Mouse (Mus musculus) limb, embryonic 14.5 days (tissue): Measurements from ENCODE around the gene Akap8. TPM values are rescaled to one million over a fixed set of nuclear protein-coding genes. Genes with fewer than 3 reads are reported as not detected.

Experiments used
- ATAC-seq: fragments of 200-750 bp; cut with Nextera tagmentation; 2 replicates; pipeline ENCODE4 v1.8.0; 2017; ENCODE audit warnings: low read depth, moderate number of reproducible peaks, moderate TSS enrichment; ENCODE audit not compliant: low FRiP score
- DNase-seq: peaks from one replicate; pipeline ENCODE4 v3.0.0-alpha.2; 2015; ENCODE audit warnings: low spot score
- H3K27ac ChIP-seq: fragments of 300-500 bp; sonication (generic); replicated peaks from 2 replicates; pipeline ENCODE4 v1.5.1; 2014; ENCODE audit warnings: low read depth, mild to moderate bottlenecking, low read length, moderate library complexity, mixed read lengths
- H3K27me3 ChIP-seq: fragments of 300-500 bp; sonication (generic); 2 replicates; pipeline ENCODE4 v1.6.1; 2014; ENCODE audit warnings: low read length, mixed read lengths; ENCODE audit not compliant: control insufficient read depth, insufficient read depth
- H3K36me3 ChIP-seq: fragments of 300-500 bp; sonication (generic); 2 replicates; pipeline ENCODE4 v1.6.1; 2014; ENCODE audit warnings: mild to moderate bottlenecking, low read length, moderate library complexity, mixed read lengths; ENCODE audit not compliant: control insufficient read depth, insufficient read depth
- H3K4me1 ChIP-seq: fragments of 300-500 bp; sonication (generic); 2 replicates; pipeline ENCODE4 v1.6.1; 2014; ENCODE audit warnings: antibody characterized with exemption, low read length, mixed read lengths; ENCODE audit not compliant: control insufficient read depth, insufficient read depth
- H3K4me2 ChIP-seq: fragments of 300-500 bp; sonication (generic); replicated peaks from 2 replicates; pipeline ENCODE4 v1.6.1; 2014; ENCODE audit warnings: low read depth, mild to moderate bottlenecking, low read length, moderate library complexity; ENCODE audit not compliant: severe bottlenecking
- H3K4me3 ChIP-seq: fragments of 300-500 bp; sonication (generic); replicated peaks from 2 replicates; pipeline ENCODE4 v1.5.1; 2014; ENCODE audit warnings: low read length
- H3K9ac ChIP-seq: fragments of 300-500 bp; sonication (generic); 2 replicates; pipeline ENCODE4 v1.6.1; 2014; ENCODE audit warnings: mild to moderate bottlenecking, low read depth, low read length, moderate library complexity; ENCODE audit not compliant: severe bottlenecking
- H3K9me3 ChIP-seq: fragments of 300-500 bp; sonication (generic); 2 replicates; pipeline ENCODE4 v1.6.1; 2016; ENCODE audit warnings: low read length; ENCODE audit not compliant: control insufficient read depth
- POLR2A ChIP-seq: fragments of 200-500 bp; IDR thresholded peaks from 2 replicates; pipeline ENCODE4 v1.8.0; 2012; ENCODE audit warnings: inconsistent platforms, mild to moderate bottlenecking, moderate library complexity, borderline replicate concordance; ENCODE audit not compliant: insufficient read depth, insufficient read length; ENCODE audit errors: extremely low read depth
- WGBS: fragments of 180-500 bp; shearing (Covaris S2); extraction: QIAGEN DNeasy Blood & Tissue Kit; methylation state at CpG from one replicate; pipeline ENCODE4 v1.1.7; 2014; 5-methylcytosine and 5-hydroxymethylcytosine counted together
- polyA plus RNA-seq, 2 experiments: library from polyadenylated mRNA; depleted of rRNA in 1 of 2; stranded (reverse) in 1 of 2; unstranded in 1 of 2; fragments of >200 nt; fragmentation: Nextera tagmentation in 1 of 2; extraction: Ambion mirVana in 1 of 2; gene quantifications; 2 replicates each; pipeline versions ENCODE4 v1.2.1 to v1.2.3; 2012 to 2014

Akap8 gene
- polyA plus RNA-seq, 2 experiments, result 36.9 to 108 TPM

DNA sequence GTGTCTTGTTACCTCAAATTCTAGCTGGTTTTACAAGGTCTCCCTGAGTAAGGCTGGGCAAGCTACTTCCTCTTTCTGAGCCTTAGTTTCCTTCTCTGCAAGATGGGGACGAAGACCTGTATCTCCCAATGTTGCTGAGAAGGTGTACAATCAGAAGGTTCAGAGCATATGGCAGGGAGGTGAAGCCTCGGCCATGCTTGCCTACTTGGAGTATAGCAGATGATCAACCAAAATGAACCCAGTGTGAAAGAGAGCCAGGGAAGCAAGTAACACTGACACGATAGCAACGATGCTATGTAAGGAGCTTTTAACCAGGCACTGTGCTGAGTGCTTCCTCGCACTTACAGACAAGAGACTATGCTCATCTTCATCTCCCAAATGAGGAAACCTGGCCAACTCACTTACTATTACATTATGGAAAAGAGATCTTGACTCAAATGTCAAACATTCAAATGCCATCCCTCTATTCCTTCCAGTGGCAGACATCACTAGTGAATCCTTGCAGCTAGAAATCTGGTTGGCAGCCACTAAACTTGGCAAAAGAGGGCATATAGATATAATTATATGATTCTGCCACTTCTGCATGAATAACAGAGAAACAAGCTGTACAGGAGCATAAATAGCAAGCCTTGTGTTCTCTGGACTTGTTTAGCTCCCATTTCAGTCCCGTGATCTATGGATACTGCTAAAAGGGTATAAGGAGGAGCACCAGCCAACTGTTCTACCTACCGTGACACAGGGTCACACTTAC, 37.3 kb upstream of the Akap8 start:
- ATAC-seq, result no peak
- H3K27ac ChIP-seq, result no peak overlapping the region
- no peak overlapping the region for H3K4me2 ChIP-seq
- TF ChIP-seq POLR2A, result no peak
- no peaks in the 10 kb centered on the region for H3K9me3 ChIP-seq
- no peak overlapping the region for H3K9ac ChIP-seq
- no peaks in the 10 kb centered on the region for H3K27me3 ChIP-seq
- DNase-seq, result no peak
- H3K4me1 ChIP-seq, result peaks cover 8% of the 10 kb centered on the region
- no peak overlapping the region for H3K4me3 ChIP-seq
- WGBS, result 94% methylated on average over 7 of the region's 7 CpGs
- H3K36me3 ChIP-seq, result peaks cover 89% of the 10 kb centered on the region

DNA sequence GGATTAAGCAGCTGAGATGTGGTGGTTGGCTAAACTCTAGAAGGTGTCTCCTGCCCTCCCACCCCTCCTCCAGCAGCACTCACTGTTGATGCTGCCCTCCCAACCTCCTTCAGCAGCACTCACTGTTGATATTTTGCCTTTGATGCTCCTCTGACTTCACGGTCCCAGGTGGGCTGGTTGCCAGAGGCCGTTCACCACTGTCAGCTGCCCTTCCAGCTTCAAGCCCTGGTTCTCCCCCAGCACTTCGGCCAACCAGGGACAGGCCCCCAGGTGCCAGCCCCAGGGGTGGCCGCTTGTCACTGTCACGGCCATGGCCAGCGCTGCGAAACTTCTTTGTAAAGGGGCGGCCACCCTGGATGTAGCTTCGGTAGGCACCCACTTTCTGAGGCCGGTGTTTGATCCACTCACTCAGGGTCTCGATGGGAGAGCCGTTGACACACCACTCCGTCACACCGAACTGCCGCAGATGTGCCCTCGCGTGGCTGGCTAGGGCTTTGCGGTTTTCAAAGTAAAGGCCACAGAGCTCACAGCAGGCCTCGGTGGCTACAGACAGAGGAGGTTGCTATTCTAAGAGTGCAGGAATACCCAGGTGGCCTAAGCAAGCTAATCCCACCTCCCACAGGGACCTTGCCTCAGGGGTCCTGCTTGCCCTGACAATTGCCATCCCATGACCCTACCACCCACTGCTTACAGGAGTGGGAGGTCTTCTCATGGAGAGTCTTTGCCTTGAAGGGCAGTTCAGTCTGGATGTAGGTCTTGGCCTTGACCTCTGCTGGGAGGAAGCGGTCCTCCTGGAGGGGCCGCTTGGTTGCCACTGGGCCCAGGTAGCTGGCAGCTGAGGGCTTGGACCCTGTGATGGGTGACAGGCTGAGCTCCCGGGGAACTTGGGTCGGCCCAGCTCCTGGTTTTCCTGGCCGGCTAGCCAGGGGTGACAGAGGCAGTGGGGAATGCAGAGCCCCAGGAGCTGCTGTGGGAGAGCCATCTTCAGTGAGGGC, 36.0 kb upstream of the Akap8 start:
- DNase-seq, result no peak

DNA sequence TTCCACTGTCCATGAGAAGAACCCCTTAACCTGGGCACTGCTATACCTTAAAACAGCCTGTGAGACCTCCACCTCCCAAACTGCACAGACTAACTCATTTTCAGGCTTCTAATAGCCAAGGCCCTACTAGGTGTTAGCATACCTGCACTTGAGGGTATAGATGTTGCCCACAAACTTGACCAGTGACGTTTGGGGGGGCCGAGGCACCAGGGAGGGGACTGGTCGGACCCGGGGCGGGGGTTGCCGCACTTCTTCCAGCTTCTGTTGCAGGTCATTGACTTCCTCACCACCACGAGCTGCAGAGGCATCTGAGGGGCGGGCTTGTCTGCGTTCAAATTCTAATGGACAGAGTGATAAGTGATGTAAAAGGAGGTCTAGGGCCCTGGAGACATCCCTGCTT, 35.2 kb upstream of the Akap8 start:
- DNase-seq (no peak), ATAC-seq (no peak)
- no peak for TF ChIP-seq POLR2A
- Histone ChIP-seq H3K4me1 (no peaks in the 10 kb centered on the region), H3K4me3 (no peak overlapping the region), H3K9me3 (no peaks in the 10 kb centered on the region), H3K27me3 (no peaks in the 10 kb centered on the region), H3K36me3 (peaks cover 80% of the 10 kb centered on the region), H3K27ac (no peak overlapping the region), H3K9ac (no peak overlapping the region), H3K4me2 (no peak overlapping the region)
- 90% methylated on average over 9 of the region's 9 CpGs for WGBS

More for the DNA sequence above, 36.0 kb upstream of the Akap8 start:
- Histone ChIP-seq H3K4me2 (no peak overlapping the region), H3K27me3 (no peaks in the 10 kb centered on the region), H3K4me3 (no peak overlapping the region), H3K4me1 (no peaks in the 10 kb centered on the region), H3K9me3 (no peaks in the 10 kb centered on the region), H3K9ac (no peak overlapping the region), H3K36me3 (peaks cover 88% of the 10 kb centered on the region), H3K27ac (no peak overlapping the region)
- no peak for ATAC-seq
- TF ChIP-seq POLR2A, result no peak
- 88% methylated on average over 22 of the region's 24 CpGs for WGBS

DNA sequence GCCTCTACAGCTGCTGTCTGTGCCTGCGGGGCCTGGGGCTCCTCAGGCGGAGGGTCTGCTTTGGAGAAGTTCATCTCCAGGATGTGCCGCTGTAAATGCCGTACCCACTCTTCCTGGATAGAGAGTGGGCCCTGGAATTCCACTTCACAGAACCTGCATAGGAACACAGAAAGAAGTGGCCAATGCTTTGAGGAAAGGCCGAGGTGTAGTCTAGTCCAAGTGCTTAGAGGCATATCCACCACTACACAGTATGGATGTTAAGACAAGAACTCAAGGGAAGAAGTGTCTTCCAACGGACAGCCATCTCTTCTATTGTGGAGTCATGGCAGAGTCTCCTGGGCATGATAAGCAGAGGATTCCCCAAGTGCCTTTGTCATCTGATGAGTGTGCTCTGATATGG, 34.0 kb upstream of the Akap8 start:
- Histone ChIP-seq H3K9ac (no peak overlapping the region), H3K9me3 (no peaks in the 10 kb centered on the region), H3K4me3 (no peak overlapping the region), H3K4me1 (no peaks in the 10 kb centered on the region), H3K27ac (no peak overlapping the region), H3K27me3 (no peaks in the 10 kb centered on the region), H3K4me2 (no peak overlapping the region), H3K36me3 (peaks cover 68% of the 10 kb centered on the region)
- DNase-seq (no peak), ATAC-seq (no peak)
- TF ChIP-seq POLR2A, result no peak
- WGBS, result 94% methylated on average over 6 of the region's 6 CpGs

DNA sequence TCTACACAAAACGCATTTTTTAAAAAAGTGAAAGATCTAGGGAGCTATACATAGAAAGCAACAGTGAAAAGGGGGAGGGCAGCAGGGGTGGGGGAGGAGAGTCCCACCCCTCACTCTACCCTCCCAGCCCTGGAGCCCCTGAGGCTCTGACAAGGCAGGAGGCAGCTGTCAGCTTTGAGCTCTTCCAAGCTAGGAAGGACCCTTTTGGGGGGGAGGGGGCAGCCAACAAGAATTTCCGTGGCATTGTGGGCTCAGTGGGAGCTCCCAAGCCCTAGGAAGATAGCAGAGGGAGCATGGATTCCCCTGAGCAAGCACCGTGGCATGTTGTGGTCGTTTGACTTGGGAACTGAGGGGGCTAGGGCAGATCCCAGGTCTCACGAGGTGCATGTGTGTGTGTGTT, 33.2 kb upstream of the Akap8 start:
- ATAC-seq, result no peak
- H3K4me2 ChIP-seq, result no peak overlapping the region
- H3K36me3 ChIP-seq, result peaks cover 59% of the 10 kb centered on the region
- no peaks in the 10 kb centered on the region for H3K9me3 ChIP-seq
- WGBS, result 72% methylated on average over 5 of the region's 5 CpGs
- peaks cover 3% of the 10 kb centered on the region for H3K4me1 ChIP-seq
- H3K27ac ChIP-seq, result no peak overlapping the region
- H3K4me3 ChIP-seq, result no peak overlapping the region
- TF ChIP-seq POLR2A, result no peak
- DNase-seq, result no peak
- no peak overlapping the region for H3K9ac ChIP-seq
- no peaks in the 10 kb centered on the region for H3K27me3 ChIP-seq
